Mouse (Mus musculus) frontal cortex, postnatal 14 days (tissue): ENCODE measurements at regions not wholly inside any gene's neighbourhood (a gene's known extent, or its start where the extent isn't known, plus 50 kb on each side); places are given as distances from the start of the nearest gene placed in this dataset.

ENCODE experiments used
- DNase-seq, 2 experiments: peaks; one replicate each; pipeline ENCODE4 v3.0.0; 2022; ENCODE audit warnings: low spot score in 2 of 2

DNA sequence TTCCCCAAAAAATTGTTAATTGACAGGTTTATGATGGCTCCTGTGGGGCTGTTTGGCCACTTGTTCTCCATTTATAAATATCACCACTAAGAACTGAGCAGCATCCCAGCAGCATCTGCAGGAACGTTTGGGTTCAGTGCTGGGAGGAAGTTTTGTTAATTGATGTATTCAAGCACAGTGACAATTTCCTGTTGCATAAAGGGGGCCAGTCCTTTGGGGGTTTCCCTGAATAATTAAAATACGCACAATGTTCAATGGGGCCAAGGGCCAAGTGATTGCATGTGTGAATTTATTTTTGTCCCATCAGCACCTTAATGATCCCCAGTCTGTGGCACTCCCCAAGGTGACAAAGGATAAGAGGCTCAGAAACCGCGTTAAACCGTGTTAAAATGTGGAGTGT, 1272.6 kb upstream of the A1bg start:
- DNase-seq = no peak

DNA sequence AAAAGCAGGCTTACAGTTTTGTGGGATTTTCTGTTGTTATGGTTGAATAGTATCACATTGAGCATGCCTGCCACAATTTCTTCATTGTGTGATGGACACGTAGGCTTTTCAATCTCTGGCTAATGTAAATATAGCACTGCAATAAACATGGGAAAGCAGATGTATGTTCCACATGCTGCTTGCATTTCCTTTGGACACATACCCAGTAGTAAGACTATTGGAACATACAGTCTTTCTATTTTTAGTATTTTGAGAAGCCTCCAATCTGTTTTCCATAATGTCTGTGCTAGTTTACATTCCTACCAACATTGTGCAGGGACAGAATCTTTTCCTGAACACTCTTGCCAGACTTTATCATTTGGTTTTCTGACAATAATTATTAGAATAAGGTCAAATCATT, 1269.9 kb upstream of the A1bg start:
- DNase-seq = no peak

DNA sequence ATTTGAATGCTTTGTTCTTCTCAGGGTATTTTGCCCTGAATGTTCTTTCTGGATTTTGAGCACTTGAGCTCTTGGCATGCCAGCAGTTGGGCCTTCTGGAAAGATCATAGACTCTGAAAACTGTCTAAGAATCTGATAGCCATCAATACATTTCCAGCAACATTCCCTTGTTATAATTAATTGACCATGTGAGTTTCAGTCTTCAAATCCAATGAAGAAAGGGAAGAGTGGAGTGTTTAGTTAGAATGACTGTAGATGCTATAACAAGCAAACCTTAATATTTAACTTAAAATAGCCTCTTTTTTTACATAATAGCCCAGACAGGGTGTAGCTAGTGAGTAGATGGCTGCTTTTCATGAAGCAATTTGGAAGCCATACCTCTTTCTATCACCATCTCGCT, 1268.8 kb upstream of the A1bg start:
- no peak for DNase-seq

DNA sequence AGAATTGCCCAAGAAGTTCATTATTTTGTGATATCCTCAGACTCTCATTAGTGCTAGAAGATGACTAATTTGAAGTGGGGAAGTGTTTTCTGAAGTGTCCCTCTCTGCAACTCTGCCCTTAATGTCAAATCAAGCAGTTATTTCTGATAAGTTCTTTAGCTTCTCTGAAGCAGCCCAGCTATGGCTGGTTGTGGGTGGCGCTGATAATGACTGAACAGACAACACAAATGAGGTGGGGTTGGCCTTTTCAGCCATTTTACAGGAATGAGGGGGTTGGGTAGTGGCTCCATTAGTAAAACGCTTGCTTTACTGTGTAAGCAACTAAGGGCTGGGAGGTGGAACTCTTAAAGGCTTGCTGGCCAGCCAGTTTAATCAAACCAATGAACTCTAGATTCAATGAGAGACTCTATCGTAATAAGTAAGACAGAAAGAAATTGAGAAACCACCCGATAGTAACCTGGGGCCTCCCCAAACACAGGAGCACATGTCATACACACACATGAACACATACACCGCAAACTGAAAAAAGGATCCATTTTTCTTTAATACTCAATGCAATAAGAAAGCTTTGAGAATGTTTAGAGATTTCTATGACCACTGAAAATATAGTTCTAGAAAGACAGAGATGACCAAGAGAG, 1268.3 kb upstream of the A1bg start:
- no peak for DNase-seq

DNA sequence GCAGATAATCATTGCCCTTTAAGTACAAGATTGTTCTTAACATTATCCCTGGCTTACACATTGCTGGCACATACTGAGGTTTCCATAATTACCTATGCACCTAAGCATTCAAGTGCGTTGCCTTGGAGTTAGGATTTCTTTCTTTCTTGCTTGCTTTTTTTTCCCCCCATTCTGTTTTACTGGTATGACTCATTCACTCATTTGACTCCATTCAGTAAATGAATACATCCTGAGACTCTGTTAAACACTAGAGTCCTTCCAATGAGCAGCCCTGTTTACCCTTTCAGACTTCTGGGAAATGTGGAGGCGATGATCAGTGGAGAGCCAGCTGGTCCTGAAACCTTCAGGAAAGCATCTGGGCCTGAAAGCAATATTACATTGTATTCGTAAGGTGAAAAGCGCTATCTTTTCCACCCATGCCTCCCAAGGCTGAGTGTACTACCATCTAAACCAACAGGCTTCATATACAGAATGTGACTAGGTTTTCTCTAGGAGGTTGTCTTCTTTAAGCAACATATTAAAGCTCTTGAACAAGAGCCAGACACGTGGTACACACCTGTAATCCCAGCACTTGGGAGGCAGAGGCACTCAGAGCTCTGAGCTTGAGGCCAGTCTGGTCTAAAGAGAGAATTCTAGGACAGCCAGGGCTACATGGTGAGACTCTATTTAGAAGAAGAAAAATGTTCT, 1267.6 kb upstream of the A1bg start:
- no peak for DNase-seq

DNA sequence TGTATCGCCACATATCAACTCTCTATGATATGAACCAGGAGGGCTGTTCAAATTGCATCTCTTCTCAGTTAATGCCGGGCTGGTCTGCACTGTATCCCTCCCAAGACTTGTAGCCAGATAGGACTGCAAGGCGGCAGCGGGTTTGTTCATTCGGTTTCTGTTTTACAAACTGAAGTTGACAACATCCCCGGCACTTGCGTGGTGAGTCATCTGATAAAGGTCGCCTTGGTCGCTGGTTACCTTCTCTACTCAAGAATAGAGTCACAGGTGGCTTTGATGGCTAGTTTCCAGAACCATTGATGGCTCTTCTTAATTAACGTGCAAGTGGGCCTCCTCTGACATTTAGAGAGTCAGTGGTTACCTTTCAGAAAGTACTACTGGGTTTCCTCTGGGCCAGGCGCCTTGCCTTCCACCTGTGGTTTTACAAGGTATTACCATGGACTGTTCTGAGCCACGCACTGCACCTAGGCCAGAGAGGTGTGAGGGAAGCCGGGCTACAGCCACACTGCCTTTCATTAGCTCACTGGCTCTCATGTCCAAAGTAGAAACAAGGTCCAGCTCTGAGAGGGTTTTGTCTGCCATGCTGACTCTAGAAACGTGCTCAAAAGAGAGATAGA, 1266.9 kb upstream of the A1bg start:
- no peak for DNase-seq

DNA sequence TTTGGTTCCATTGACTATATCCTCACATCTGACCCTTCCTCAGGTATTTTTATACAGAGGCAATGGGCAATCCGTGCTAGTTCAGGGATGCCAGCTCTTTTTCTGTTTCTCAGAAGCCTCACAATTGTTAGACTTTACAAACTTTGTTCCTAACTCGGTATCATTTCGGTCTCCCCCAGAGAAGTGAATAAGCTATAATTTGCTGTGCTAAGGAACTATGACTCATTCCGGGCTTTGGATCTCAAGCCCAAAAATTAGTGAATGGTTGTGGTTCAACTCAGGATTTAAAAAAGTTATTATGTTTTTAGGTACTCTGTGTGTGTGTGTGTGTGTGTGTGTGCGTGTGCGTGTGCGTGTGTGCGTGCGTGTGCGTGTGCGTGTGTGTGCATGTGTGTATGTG, 1263.7 kb upstream of the A1bg start:
- DNase-seq = no peak

DNA sequence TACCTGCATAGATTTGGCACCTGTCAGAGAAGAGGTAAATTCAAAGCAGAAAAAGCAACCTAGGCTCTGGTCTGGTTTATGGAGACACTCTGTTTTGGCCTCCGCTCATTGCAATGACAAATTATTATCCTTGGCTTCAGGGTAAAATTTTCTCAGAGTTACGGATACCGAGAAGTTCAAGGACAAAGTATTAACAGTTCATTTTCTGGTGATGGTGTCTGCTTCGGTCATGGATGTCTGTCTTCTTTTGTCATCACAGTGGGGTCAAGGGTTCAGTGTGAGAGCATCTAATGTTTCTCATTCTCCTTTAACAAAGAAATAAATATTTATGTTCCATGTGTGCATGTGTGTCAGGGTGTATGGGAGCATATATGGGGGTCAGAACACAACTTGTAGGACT, 1261.0 kb upstream of the A1bg start:
- no peak for DNase-seq

DNA sequence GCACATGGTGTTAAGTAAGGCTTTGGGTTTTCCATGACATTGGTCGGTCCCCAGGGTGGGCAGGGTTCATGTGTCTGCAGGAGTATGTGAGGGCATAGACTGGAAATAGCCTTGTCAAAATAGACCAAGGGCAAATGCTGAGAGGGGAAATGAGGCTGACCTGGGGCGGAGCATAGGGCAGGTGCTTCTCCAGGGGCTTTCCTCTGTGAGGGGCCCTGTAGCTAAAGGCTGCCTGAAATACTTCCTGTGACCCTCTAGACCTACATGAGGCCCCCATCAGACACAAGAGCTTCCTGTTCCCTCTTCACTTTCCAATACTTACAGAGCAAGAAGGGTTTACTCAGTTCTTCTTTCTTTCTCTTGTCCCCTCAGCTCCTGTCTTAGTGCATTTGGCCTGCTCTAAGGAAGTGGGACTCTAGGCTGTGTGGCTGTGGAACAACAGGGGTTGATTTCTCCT, 1258.7 kb upstream of the A1bg start:
- no peak for DNase-seq

DNA sequence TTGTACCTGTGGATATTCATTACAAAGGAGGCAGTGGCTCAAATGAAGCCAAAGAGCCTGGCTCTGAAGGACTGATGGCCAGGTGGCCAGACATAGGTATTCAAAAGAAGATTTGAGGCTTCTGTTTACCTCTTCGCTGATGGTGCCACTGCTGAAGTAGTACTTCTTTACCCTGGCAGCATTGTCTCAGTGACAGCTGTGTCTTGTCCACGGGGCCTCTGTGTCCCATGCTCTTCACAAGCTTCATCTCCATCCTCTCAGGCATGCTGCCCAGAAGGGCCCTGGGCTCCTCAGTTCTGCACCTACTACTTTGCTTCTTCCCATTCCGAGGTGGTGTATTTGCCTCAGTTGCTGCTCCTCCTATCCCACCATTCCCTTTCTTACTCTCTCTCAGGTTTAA, 1257.9 kb upstream of the A1bg start:
- DNase-seq = no peak

DNA sequence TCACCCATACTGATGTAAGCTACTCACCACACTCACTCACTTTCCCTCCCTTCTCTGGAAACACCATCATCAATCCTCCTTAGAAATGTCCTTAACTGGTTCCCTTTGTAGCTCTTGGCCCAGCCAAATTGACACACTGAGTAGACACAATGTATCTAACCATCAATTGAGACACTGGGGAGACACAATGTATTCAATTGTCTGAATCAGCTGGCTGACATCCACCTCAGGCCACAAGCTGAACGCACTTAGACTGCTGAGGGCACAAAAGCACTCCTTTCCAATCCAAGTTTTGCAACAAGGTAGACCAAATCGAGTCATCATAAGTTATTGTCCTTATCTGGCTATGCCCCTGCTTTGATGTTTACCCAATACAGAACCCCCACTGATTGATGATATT, 1257.0 kb upstream of the A1bg start:
- no peak for DNase-seq

DNA sequence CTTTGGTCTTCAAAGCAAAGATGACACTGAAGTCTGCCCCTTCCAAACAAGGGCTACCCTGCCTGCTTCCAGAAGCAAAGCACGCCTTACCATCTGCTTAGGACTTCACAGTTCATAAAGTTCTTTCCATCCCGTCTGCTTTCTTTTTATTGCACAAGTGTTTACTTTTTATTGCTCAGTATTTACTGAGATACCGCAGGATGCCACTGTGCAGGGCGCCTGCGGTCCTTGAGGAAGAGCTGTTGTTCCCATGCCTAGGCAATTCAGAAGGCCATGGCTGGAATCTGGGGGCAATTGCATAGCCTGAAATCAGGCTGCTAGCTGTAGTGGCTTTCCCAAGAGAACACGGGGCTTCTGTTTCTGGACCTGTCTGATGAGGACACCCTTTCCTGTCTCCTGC, 1255.8 kb upstream of the A1bg start:
- DNase-seq = no peak

DNA sequence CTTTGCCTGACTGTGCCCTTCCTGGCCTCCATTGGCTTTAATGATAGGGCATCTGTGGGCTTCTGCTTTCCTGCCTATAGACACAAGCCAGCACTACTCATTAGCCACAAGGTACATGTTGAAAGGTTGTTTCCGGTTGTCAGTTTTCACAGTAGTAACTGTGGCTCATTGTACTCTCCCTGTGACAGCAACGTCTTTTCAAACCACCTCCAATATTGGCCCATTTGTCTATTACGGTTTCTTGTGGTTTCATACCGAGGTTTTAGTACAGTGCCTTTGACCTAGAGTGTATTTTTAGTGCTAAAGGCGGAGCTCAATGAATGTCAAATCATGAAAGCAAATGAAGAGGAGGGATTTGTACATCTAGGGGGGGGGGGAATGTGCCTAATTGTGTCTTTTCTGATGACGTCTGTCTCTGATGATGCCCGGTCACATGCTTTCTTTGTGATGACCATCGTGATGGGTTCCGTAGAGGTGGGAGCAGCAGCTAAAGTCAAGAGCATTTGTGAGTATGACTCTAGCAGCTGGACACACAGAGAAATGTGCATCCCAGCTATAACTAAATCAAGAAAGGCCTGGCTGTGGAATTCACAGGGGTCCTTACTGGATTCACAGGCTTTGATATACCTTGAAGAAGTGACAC, 1255.1 kb upstream of the A1bg start:
- DNase-seq = no peak

DNA sequence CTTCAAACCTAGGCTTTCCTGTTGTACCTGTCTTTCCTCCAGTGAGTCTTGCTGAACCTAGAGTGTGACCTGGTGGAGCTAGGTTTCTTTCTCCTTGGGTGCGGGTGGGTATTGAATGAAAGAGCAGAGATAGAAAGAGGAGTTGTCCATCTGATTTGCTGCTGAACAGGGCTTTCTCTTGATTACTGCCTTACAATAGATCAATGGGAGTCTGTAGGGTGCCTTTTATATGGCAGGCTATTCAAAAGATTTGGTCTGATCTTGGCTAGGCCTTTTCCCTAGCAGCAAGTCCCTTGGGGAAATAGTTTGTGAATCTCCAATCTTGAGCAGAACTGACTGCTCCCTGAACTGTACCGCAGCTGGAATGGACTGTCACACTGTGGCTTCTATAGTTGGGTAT, 1253.3 kb upstream of the A1bg start:
- no peak for DNase-seq

DNA sequence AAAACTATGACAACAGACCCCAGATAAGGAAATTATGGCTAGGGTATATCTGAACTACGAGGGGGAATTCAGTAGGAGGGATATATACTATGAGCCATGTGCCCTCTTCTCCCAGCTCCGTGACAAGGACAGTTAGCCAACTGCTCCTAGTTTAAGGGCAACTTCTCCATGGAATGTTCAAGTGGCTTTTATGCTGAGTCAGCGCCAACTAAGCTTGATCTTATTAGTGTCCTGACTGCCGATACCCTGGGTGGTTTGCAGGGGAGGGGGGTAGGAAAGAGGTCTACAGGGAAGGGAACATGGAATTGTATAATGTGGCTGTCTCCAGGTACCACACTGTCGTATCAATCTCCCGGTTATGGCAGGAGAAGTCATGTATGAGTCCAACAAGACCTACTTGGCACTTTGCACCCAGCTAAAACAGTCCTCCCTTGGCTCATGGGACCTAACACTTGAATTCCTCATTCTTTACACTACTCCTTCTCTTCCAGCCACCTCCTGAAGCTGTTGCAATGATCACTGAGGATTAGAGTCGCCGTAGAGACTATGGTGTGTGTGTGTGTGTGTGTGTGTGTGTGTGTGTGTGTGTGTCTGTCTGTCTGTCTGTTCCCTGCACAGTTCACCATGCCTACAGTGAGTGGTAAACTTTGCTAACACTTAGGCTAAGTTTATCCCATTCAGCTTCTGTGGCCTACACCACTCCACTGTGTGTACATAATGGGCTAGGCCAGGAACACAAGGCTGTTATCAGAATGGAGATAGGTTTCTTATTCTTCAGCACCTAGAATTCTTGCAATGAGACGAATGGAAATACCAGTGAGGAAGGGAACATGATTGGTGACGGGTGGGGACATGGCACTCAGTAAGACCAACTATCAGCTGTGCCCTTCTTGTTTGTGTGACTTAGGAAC, 1251.1 kb upstream of the A1bg start:
- DNase-seq = no peak

DNA sequence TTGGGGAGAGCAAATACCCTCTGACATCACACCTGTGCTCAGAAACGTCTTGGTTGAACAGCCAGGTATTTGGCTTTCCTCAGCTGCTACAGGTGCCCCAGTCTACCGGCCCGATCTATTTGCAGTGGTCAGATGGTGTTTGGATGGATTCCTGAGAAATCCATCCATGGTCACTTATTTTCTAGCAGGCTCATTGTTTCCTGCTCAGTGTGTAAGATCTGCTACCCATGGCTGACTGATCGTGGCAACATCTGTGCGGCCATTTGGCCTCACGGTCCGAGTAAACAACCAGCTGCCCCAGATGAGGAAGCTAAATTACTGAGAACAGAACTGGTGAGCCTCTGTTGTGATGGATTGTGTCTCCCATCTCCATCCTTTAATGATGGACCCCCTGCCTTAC, 1248.8 kb upstream of the A1bg start:
- no peak for DNase-seq

DNA sequence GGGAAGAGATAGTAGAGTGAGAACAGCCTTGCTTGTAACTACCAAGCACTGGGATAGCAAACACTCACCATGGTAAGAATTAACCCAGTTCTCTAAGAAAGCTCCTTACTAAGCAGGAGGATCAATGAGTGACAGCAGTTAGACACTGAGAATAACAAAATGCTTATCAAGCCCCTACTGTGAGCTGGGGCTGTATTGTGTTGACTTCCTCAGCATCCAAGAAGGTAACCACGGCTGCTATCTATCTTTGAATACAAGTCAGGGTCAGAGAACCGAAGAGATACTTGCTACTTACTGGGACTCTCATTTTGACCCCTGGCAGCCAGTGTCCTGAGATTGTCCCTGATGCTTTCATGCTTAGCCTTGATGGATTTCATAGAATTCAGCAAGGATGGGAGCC, 1248.4 kb upstream of the A1bg start:
- no peak for DNase-seq

DNA sequence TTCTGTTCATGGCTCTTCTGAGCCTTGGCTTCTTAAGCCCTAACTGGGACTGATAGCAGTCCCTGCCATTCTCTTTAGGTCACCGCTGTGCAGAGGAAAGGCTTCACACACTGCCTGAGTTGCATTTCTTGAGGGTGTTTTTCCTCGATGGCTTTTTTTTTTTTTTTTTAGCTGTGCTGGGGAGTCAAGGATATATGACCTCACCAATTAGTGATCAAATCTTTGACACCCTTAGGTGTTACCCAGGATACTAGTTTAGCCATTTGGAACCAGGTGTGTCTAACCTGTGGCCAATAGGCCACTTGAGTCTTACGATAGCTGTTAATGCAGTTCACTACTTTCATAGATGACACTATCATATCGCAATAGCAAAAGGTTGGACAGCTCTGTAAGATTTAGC, 1247.5 kb upstream of the A1bg start:
- DNase-seq = no peak

DNA sequence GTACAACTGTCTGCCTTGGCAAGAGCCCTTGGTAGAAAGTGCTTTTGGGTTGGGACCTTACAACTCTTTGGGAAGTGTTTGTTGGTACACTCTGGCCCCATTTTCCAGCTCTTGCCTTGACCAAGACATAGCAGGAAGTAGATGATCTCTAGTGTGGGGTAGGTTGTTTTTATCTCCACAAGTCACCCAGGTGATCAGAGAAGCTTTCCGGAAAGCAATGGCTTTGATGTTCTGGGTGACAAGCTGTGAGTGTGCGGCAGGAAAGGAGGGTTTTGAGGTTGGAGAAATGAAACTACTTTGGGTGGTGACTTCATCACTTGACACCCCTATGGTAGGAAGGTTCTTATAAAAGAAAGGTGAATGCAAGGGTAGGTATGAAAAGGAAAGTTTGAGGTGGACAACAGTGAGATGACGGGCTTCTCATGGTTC, 1246.8 kb upstream of the A1bg start:
- no peak for DNase-seq

DNA sequence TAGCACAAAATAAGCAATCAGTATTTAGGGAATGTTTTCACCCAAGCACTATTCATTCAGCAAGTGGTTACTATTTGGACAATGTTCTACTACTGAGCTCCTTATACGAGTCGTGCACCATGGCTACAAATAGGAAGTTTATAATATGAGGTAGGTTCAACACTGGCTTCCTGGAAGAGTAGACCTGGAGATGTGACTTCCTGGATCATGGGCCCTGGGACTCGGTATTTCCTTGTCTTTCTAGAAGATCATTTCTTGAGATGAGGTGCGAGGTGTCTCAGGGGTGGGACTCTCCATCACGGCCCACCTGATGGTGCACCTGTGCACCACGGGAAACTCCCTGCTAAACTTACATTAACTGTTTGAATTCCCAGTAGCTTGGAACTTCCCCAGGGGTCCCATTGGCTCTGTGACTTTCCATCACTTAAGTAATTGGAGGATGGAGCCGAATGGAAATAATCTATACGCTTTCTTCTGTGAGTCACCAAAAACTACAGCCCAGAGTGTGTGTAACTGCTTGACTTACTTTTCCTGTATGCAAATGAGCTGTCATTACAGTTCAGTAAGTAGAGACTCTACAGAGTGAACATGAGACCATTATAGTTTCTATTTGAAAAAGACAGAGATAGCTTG, 1246.3 kb upstream of the A1bg start:
- no peak for DNase-seq

DNA sequence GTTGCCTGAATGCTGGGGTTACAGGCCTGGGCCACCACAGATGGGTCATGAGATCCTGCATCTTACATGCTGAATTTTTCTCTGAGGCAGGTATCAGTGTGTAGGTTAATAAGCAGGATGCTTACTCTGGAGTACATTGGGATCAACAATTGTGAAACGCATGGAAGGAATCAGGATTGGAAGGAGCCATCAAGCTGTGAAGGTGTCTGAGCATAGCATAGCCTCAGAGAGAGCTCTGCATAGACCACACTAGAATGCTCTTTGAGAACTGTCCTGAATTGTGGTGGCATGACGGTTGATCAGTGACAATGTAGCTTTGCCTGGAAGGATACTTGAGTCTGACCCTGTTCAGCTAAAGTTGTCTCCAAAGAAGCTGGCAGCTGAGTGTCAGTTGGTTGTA, 1245.7 kb upstream of the A1bg start:
- DNase-seq = no peak
